Mouse (Mus musculus) intestine, embryonic 15.5 days (tissue): ENCODE results near the gene Ice1. TPM values are rescaled to one million over a fixed set of nuclear protein-coding genes. Genes with fewer than 3 reads are reported as not detected.

Experiments
- ATAC-seq: fragments of 200-750 bp; cut with Nextera tagmentation; 2 replicates; pipeline ENCODE4 v1.8.0; 2017; ENCODE audit warnings: moderate TSS enrichment, moderate library complexity
- H3K27ac ChIP-seq: fragments of 300-500 bp; sonication (generic); 2 replicates; pipeline ENCODE4 v1.5.1; 2015; ENCODE audit warnings: mild to moderate bottlenecking, inconsistent platforms
- H3K27me3 ChIP-seq: fragments of 300-500 bp; sonication (generic); replicated peaks from 2 replicates; pipeline ENCODE4 v1.6.1; 2015; ENCODE audit warnings: inconsistent platforms
- H3K36me3 ChIP-seq: fragments of 300-500 bp; sonication (generic); 2 replicates; pipeline ENCODE4 v1.6.1; 2015; ENCODE audit warnings: inconsistent platforms
- H3K4me1 ChIP-seq: fragments of 300-500 bp; sonication (generic); replicated peaks from 2 replicates; pipeline ENCODE4 v1.6.1; 2015; ENCODE audit warnings: inconsistent platforms
- H3K4me2 ChIP-seq: fragments of 300-500 bp; sonication (generic); replicated peaks from 2 replicates; pipeline ENCODE4 v1.6.1; 2015; ENCODE audit warnings: mild to moderate bottlenecking, inconsistent platforms
- H3K4me3 ChIP-seq: fragments of 300-500 bp; sonication (generic); replicated peaks from 2 replicates; pipeline ENCODE4 v1.5.1; 2015; ENCODE audit warnings: inconsistent platforms
- H3K9ac ChIP-seq: fragments of 300-500 bp; sonication (generic); 2 replicates; pipeline ENCODE4 v1.6.1; 2015; ENCODE audit warnings: inconsistent platforms
- H3K9me3 ChIP-seq: fragments of 300-500 bp; sonication (generic); 2 replicates; pipeline ENCODE4 v1.6.1; 2016; ENCODE audit warnings: inconsistent platforms
- WGBS: fragments of 180-500 bp; shearing (Covaris S2); methylation state at CpG from one replicate; pipeline ENCODE4 v1.1.7; 2015; 5-methylcytosine and 5-hydroxymethylcytosine counted together
- polyA plus RNA-seq: library from polyadenylated mRNA; unstranded; fragments of >200 nt; fragmentation: Nextera tagmentation; extraction: Ambion mirVana; gene quantifications from 2 replicates; pipeline ENCODE4 v1.2.1, GENCODE M21; 2015

The Ice1 gene
- polyA plus RNA-seq, 1 experiment from 2014 or later = 14.2 TPM

DNA sequence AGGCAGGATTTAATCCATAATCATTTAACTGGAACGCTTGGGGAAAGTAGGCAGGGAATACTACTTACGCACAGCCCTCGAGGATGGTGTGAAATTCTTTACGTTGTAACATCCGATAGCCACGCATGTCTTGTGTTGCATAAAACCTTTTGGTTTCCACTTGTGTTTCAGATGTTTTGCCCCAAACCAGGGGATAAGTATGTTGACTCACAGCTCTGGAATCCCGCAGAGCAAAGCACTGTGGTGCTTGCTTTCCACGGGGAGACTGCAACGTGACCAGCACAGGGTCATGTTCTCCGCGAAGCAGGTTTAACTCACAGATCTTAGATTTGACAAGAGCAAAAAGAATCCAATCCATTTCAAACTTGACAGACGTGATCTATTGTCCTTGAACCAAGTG is 18.1 kb upstream of the Ice1 start:
- no peak overlapping the region for H3K4me3 ChIP-seq
- no peaks in the 10 kb centered on the region for H3K27me3 ChIP-seq
- H3K4me1 ChIP-seq = peaks cover 10% of the 10 kb centered on the region
- H3K27ac ChIP-seq = no peak overlapping the region
- no peaks in the 10 kb centered on the region for H3K36me3 ChIP-seq
- no peak overlapping the region for H3K9ac ChIP-seq
- 56% methylated on average over 12 of the region's 12 CpGs for WGBS
- no peak for ATAC-seq
- H3K4me2 ChIP-seq = no peak overlapping the region
- H3K9me3 ChIP-seq = no peaks in the 10 kb centered on the region

DNA sequence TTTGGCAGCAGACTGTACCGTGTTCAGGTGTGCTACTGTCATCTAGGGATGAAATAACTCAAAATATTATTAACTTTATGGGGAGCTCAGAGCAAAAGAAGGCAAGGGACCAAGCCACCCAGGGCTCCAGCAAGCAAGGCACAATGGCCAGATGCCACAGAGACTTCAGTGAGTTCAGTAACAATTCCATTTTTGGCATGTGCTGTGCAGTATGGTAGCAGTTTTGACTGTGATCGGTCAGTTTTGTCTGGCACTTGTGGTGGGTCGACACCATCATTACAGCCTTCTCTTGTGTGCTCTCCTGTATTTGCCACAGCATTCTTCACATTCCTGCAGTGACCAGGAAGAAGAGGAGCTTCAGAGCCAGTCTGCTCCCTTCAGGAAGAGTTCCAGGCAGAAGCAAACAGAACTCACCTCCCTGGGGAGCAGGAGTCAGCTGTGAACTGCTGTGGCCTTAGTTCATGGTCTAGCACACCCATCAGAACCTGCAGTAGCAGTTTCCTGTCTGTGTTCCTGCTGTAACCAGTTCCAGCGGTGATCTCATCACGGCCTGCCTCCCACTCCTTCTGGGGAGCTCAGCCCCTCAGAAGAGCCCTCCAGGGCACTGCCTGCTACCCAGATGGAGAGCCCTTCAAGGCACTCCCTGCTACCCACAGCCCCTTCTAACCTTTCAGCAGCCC is 16.8 kb upstream of the Ice1 start:
- Histone ChIP-seq H3K9me3 (no peaks in the 10 kb centered on the region), H3K27ac (no peak overlapping the region; the same call in 1 of the 2 replicates), H3K9ac (no peak overlapping the region), H3K4me1 (peaks cover 10% of the 10 kb centered on the region), H3K27me3 (no peaks in the 10 kb centered on the region), H3K36me3 (no peaks in the 10 kb centered on the region), H3K4me3 (no peak overlapping the region), H3K4me2 (no peak overlapping the region)
- peak; percentile 62 for ATAC-seq
- 34% methylated on average over 5 of the region's 5 CpGs for WGBS

DNA sequence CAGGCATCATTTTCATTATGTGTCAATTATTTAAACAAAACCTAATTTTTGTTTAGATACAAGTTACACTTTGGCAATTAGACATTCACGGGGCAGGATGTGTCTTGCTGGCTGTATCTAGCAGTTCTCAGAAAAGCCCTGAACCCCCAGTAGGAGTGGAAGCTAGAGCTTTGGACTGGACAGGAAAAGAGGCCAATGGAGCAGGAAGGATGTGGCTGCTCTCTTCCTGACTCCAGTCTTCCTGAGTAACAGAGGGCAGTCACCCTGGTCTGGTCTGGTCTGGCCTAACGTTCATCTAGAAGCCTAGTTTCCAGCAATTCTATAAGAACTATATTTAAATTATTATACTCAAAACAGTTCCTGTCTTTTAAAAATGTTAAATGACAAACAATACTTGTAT is 16.0 kb upstream of the Ice1 start:
- WGBS = 74% methylated on average over 2 of the region's 2 CpGs
- Histone ChIP-seq H3K27ac (no peak overlapping the region), H3K27me3 (no peaks in the 10 kb centered on the region), H3K36me3 (no peaks in the 10 kb centered on the region), H3K4me2 (no peak overlapping the region), H3K4me3 (no peak overlapping the region), H3K9me3 (no peaks in the 10 kb centered on the region), H3K9ac (no peak overlapping the region), H3K4me1 (peaks cover 10% of the 10 kb centered on the region)
- no peak for ATAC-seq

DNA sequence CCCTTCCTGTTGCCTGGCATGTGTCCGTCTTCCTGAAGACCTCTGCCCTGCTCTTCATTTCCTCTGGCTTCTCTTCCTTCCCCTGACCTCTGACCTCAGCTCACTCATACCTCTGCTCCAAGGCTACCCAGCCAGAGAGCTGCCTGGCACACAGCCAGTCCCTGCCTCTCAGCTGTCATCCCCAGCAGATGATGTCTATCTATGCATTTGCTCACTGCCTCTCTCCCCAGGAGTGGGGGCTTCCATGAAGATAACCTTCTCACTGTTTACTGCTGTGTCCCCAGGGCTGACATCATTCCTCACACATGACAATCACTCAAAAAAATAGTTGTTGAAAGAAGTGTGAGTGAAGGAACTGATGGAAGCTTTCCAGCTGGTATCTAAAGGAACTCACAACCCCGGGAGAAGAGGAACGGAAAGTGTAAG is 12.6 kb upstream of the Ice1 start:
- Histone ChIP-seq H3K9me3 (no peaks in the 10 kb centered on the region), H3K4me1 (peaks cover 12% of the 10 kb centered on the region; the same call in 1 of the 2 replicates), H3K9ac (no peak overlapping the region), H3K4me3 (no peak overlapping the region), H3K27me3 (no peaks in the 10 kb centered on the region), H3K27ac (no peak overlapping the region), H3K4me2 (no peak overlapping the region), H3K36me3 (no peaks in the 10 kb centered on the region)
- ATAC-seq = no peak
- WGBS = 47% methylated on average over 3 of the region's 3 CpGs

DNA sequence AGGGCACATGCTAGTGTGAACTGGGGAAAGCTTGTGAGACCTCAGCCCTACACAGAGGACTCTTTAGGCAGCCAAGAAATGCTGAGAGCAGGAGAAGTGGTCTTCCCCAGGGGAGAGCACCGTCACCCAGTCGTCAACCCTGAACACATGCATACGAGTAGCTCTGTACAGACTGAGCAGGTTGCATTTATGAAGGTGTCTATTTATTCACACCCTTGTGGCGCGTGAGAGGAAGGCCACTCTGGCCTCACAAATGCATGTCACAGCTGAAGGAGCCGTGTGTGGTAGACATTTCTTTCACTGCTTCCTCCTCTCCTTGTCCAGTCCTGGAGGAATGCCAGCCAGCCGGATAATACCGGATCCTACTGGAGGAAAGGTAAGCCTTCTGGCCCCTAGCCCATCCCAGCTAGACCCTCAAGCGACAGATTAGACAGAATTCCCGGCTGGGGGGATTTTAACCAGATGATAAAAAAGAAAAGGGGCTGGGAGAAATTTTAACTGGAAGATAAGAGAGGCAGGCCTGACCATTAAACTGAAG is 8.6 kb upstream of the Ice1 start:
- H3K36me3 ChIP-seq = no peaks in the 10 kb centered on the region
- no peak overlapping the region for H3K4me2 ChIP-seq
- no peak overlapping the region for H3K27ac ChIP-seq
- WGBS = 57% methylated on average over 10 of the region's 10 CpGs
- H3K9me3 ChIP-seq = no peaks in the 10 kb centered on the region
- no peak overlapping the region for H3K9ac ChIP-seq
- H3K27me3 ChIP-seq = no peaks in the 10 kb centered on the region
- peak; percentile 37; the same call in 1 of the 2 replicates for ATAC-seq
- no peak overlapping the region for H3K4me3 ChIP-seq
- H3K4me1 ChIP-seq = 0 out of 2 replicates have a peak, but pooled peaks cover 4% of the 10 kb centered on the region

DNA sequence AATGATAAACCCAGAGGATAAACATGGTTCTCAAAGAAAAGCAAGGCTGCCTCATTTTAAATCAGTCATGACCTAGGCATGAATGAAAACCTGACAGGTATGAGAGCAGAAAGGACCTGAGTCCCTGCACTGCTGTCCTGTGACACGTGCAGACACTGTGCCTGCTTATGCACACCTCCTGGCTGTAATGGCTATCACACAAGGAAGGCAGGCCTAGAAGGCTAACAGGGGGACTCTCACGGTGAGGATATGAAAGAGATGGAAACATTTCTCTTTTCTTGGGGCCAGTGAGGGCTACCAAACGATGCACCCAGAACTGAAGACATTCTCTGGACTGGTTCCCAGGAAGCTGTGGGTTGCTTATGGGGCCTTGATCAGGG is 6.6 kb upstream of the Ice1 start:
- Histone ChIP-seq H3K9me3 (no peaks in the 10 kb centered on the region), H3K36me3 (no peaks in the 10 kb centered on the region), H3K4me1 (0 out of 2 replicates have a peak, but pooled peaks cover 4% of the 10 kb centered on the region), H3K4me3 (no peak overlapping the region), H3K9ac (no peak overlapping the region), H3K27ac (no peak overlapping the region), H3K27me3 (no peaks in the 10 kb centered on the region), H3K4me2 (no peak overlapping the region)
- 0 out of 2 replicates have a peak, but pooled peaks have one; percentile 9 for ATAC-seq
- WGBS = 53% methylated on average over 3 of the region's 3 CpGs

DNA sequence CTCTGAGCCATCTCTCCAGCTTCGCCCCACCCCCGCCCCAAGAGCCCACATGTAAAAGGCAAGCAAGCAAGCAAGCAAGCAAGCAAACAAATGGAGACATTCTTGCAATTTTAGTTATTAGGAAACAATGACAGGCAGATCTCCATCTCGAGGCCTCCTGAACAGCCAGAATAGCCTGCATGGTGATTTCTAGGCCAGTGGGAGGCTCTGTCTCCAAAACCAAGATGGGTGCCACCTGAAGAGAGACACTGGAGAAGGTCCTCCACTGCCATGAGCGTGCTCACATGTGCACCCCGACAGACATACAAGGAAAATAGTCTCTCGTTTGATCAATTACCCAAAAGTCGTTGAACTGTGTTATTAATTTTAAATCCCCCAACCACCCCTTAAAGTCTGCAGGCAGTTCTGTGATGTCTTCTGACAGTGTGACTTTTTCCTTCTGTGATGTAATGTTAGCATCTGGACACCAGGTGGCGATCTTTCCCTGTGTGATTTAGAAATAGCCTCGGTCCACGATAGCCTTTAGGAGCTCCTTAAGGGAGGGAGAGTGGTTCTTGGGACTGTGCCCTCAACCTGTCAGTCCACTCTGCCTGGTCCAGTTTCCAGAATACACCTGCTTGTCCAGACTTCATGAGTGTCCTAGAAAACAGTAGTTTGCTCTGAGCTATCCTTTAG is 6.1 kb upstream of the Ice1 start:
- no peak overlapping the region for H3K4me2 ChIP-seq
- no peaks in the 10 kb centered on the region for H3K27me3 ChIP-seq
- H3K9me3 ChIP-seq = no peaks in the 10 kb centered on the region
- H3K4me3 ChIP-seq = no peak overlapping the region
- H3K4me1 ChIP-seq = 0 out of 2 replicates have a peak, but pooled peaks cover 4% of the 10 kb centered on the region
- ATAC-seq = peak; percentile 54
- WGBS = 20% methylated on average over 10 of the region's 10 CpGs
- H3K9ac ChIP-seq = no peak overlapping the region
- H3K27ac ChIP-seq = no peak overlapping the region
- H3K36me3 ChIP-seq = no peaks in the 10 kb centered on the region

DNA sequence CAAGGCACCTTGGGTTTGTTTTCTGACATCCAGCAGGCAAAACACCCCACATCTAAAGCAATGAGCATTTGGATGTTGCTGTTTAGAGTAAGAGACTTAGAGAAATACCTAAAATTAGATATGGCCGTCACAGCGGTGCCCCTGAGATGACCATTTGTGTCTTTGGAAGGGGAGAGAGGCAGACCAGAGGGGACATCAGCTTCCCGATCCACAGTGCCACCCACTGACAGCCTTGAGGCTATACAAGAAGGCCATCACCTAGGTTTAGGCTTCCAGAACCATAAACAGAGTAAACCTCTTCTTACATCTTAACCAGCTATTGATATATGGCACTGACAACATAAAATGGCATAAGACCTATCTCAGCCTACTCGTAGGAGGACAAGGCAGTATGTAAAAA is 4.5 kb upstream of the Ice1 start:
- H3K9ac ChIP-seq = no peak overlapping the region
- 69% methylated on average over 4 of the region's 4 CpGs for WGBS
- ATAC-seq = no peak
- H3K36me3 ChIP-seq = no peaks in the 10 kb centered on the region
- no peaks in the 10 kb centered on the region for H3K9me3 ChIP-seq
- 0 out of 2 replicates have a peak, but pooled peaks cover 6% of the 10 kb centered on the region for H3K4me1 ChIP-seq
- H3K4me3 ChIP-seq = no peak overlapping the region
- no peak overlapping the region for H3K27ac ChIP-seq
- H3K4me2 ChIP-seq = no peak overlapping the region
- H3K27me3 ChIP-seq = no peaks in the 10 kb centered on the region

DNA sequence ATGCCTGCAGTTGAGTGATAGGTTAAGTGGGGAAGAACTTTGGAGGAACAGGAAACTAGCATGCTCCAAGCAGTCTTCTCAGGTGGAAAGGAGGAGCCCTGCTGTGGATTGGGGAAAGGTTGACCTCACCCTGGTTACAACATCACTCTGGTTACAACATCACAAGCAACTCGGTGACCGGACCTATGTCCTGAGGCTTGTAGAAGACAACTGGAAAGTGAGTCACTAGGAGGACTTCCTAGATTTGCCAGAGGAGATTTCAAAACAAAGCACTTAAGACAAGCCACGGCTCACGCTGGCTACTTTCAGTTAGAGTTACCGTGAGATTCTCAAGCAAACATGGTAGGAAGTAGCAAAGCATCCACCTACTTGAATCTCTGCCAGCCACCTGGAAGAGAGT is 3.9 kb upstream of the Ice1 start:
- Histone ChIP-seq H3K9me3 (no peaks in the 10 kb centered on the region), H3K27ac (no peak overlapping the region), H3K4me1 (peaks cover 10% of the 10 kb centered on the region), H3K4me3 (no peak overlapping the region), H3K27me3 (no peaks in the 10 kb centered on the region), H3K4me2 (no peak overlapping the region), H3K36me3 (no peaks in the 10 kb centered on the region), H3K9ac (no peak overlapping the region)
- ATAC-seq = no peak
- 75% methylated on average over 5 of the region's 5 CpGs for WGBS

DNA sequence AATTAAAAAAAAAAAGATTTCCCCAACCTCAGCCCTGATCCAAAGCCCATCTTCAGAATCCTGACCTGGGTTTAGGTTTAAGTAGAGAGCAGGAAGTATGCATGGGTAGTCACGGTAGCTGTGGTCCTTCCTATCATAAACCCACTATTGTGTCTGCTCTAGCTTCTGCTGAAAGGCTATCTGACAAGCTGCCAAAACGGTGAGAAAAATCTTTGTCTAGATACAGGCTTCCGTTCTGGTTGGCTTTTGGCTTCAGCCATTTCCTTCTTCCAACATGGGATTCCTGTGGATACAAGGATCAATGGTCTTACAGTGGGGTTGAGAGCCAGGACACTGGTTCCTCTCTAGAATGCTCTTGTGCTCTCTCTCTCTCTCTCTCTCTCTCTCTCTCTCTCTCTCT is 2.2 kb upstream of the Ice1 start:
- Histone ChIP-seq H3K4me1 (peaks cover 19% of the 10 kb centered on the region), H3K36me3 (no peaks in the 10 kb centered on the region), H3K9me3 (no peaks in the 10 kb centered on the region), H3K9ac (no peak overlapping the region), H3K27ac (no peak overlapping the region), H3K4me3 (no peak overlapping the region), H3K4me2 (no peak overlapping the region), H3K27me3 (no peaks in the 10 kb centered on the region)
- WGBS = 70% methylated on average over 3 of the region's 3 CpGs
- no peak for ATAC-seq

DNA sequence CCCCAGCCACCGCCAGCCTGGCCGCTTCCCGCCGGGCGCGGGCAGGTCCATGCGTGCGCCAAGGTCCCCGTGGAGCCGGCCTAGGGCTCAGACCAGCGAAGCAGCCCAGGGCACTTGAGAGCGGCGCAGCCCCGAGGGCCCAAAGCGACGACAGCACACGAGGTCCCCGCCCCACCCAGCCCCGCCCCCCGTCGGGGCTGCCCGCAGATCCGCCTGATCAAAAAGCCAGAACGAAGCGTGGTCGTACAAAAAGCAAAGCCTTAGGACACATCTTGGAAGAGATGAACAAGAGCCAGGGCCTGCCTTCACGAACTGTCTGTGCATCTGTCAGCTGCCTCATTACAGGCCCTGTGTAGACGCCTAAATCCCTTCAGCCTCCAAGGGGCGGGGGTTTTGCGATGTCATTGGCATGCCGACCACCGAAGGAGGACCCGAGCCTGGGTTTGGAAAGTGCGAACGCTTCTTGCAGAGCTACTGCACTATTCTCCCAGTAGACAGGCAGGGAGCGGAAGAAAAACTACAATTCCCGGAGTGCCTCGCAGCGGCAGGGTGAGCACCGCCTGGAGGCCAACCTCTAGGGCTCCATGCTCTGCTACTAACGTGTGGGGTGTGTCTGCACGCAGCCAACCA is 343 bp upstream of the Ice1 start:
- WGBS = under 1% methylated on average over 40 of the region's 42 CpGs
- peaks cover 19% of the 10 kb centered on the region for H3K4me1 ChIP-seq

DNA sequence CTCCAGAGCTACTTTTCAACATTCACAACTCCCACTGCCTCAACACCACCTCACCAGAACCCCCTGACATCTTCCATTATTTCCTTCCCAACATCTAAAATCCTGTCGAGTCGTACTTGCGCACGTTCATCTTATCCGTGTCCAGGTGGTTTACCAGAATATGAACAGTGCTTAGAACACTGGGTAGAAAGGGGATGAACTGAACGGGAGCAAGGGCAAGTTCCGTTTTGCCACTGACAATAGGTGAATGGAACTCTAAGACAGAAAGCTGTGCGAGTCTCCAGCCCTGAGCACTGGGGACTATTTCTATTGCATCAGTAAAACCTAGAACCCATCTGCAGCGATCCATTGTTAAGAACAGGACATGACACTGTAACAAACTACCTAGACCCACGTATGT is 728 bp downstream of the Ice1 start:
- WGBS = 19% methylated on average over 10 of the region's 10 CpGs
- peak overlapping the region; percentile 67 for H3K4me2 ChIP-seq
- no peak overlapping the region for H3K27ac ChIP-seq
- no peaks in the 10 kb centered on the region for H3K27me3 ChIP-seq
- no peaks in the 10 kb centered on the region for H3K9me3 ChIP-seq
- peak overlapping the region; percentile 85 for H3K4me3 ChIP-seq
- ATAC-seq = no peak
- peaks cover 19% of the 10 kb centered on the region for H3K4me1 ChIP-seq
- peak overlapping the region; percentile 86 for H3K9ac ChIP-seq
- H3K36me3 ChIP-seq = no peaks in the 10 kb centered on the region

More for the DNA sequence above, 343 bp upstream of the Ice1 start:
- H3K9me3 ChIP-seq = no peaks in the 10 kb centered on the region
- H3K9ac ChIP-seq = peak overlapping the region; percentile 86
- peak overlapping the region; percentile 87 for H3K27ac ChIP-seq
- no peaks in the 10 kb centered on the region for H3K27me3 ChIP-seq
- H3K36me3 ChIP-seq = no peaks in the 10 kb centered on the region
- ATAC-seq = peak; percentile 97
- H3K4me3 ChIP-seq = peak overlapping the region; percentile 85
- H3K4me2 ChIP-seq = peak overlapping the region; percentile 67
